Mouse (Mus musculus): Measurements from ENCODE around the gene Kctd21. TPM values are rescaled to one million over a fixed set of nuclear protein-coding genes. Genes with fewer than 3 reads are reported as not detected.

Kctd21 gene
- polyA plus RNA-seq (2012; rRNA removed): 2.8 and 7.3 TPM in 2 replicates

DNA sequence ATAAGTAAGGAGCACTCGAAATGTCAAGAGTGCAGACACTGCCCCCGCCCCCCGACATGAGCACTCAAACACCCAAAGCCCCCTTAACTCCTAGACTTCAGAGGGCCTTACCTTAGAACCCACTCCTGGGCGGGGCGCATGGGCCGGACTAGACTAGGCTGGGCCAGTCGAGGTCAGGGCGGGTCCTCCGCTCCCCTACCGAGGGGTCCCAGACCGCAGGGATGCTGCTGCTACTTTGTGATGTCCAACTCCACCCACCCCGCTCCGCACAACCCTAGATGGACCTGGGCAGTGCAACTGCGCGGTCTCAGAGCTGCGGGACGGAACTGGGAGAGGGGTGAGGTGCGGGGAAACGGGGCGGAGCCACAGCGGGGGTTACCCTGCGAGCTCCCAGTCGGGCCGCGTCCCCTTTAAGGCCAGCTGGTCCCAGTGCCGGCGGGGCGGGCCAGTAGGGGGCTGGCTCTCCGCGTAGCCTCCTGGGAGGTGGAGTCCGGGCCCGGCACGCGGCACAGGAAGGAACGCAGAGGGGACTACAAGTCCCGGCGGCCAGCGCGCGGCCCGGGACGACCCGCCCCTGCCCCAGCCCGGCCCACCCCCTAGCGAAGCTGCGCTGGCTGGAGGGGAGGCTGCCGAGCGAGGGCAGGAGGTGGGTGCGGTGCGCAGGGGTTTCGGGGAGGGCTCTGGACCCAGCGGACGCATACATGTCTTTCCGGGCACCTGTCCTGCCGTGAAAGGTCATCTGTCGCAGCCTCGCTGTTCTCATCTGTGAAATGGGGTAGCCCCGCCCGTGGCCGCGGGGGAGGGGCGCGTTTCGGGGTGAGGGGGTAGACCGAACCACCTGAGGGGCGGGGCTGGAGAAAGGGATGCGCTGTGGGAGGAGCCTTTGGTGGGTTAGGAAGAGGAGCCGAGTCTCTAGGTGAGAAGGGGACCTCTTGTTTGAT is at the start of gene Kctd21, which contains the start of gene Usp35:
Gene Kctd21 (plus strand): TSS at position 602 of the 941 bp plus-strand sequence.
Gene Usp35 (minus strand): TSS at position 295 of the 941 bp plus-strand sequence.
- Histone ChIP-seq H3K27ac (ENCODE audit: insufficient read depth, low read depth, low read length) (peak within 1 kb of the TSS; percentile 10; the same call in 1 of the 2 replicates), H3K4me3 (ENCODE audit: low read depth, low read length) (peak within 1 kb of the TSS; percentile 78), H3K27me3 (ENCODE audit: control insufficient read depth, insufficient read depth, low read length) (no peaks in the 10 kb centered on the region), H3K4me1 (ENCODE audit: control insufficient read depth, insufficient read depth, insufficient read length, low read length) (peaks cover 28% of the 10 kb centered on the region), H3K36me3 (ENCODE audit: control insufficient read depth, insufficient read depth, low read length) (no peaks in the 10 kb centered on the region)
- 2% methylated on average over 68 of the region's 68 CpGs for WGBS
- TF ChIP-seq POLR2A (IDR thresholded peaks at IDR 0.05; ENCODE audit: low read depth, low read length) (no peak), CTCF (IDR thresholded peaks at IDR 0.05; ENCODE audit: extremely low read depth, insufficient read length, insufficient replicate concordance, low read depth, low read length) (no peak)

DNA sequence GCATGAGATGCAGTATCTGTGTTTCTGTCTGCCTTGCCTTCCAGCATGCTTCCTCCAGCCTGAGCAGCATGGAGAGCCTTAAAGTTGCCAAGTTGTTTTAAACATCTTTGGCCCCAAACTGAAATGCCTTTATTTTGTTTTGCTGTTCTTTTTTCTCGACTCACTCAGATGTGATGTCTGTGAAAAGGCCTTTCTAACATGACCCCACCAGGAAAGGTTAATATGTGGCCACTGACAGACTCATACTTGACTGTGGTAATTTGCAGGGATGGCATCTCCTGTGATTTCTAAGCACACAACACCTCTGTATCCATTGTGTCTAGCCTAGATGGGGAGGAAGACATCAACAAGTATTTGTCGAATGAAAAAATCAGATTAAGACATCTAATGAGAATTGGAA is 35.1 kb upstream of the Kctd21 start:
- no peak for TF ChIP-seq CTCF (IDR thresholded peaks at IDR 0.05; ENCODE audit: extremely low read depth, insufficient read length, insufficient replicate concordance, low read depth, low read length)
- TF ChIP-seq POLR2A (IDR thresholded peaks at IDR 0.05; ENCODE audit: low read depth, low read length): no peak
- Histone ChIP-seq H3K36me3 (ENCODE audit: control insufficient read depth, insufficient read depth, low read length) (peaks cover 10% of the 10 kb centered on the region), H3K4me1 (ENCODE audit: control insufficient read depth, insufficient read depth, insufficient read length, low read length) (peaks cover 2% of the 10 kb centered on the region; the same call in 1 of the 2 replicates), H3K27ac (ENCODE audit: insufficient read depth, low read depth, low read length) (no peak overlapping the region), H3K4me3 (ENCODE audit: low read depth, low read length) (no peak overlapping the region), H3K27me3 (ENCODE audit: control insufficient read depth, insufficient read depth, low read length) (no peaks in the 10 kb centered on the region)
- 55% methylated on average over 2 of the region's 2 CpGs for WGBS

DNA sequence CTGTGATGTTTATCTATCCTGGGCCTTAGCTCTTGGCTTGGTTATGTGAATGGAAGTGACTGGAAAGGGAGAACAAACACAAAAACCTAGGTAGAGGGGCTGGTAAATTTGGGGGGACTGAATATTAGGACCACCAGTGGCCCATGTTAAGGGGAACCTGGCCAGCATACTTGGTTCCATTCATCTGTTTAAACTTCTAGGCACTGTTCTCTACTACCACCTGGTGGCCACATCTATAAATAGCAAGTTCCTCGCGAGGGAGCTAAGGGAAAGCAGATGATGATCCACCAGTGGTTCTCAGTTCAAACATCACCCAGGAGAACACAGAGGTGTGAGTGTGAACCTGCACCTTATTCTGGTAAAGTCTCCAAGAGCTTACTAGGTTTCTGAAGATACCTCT is 34.7 kb upstream of the Kctd21 start:
- Histone ChIP-seq H3K27ac (ENCODE audit: insufficient read depth, low read depth, low read length) (no peak overlapping the region), H3K4me1 (ENCODE audit: control insufficient read depth, insufficient read depth, insufficient read length, low read length) (peaks cover 2% of the 10 kb centered on the region; the same call in 1 of the 2 replicates), H3K27me3 (ENCODE audit: control insufficient read depth, insufficient read depth, low read length) (no peaks in the 10 kb centered on the region), H3K36me3 (ENCODE audit: control insufficient read depth, insufficient read depth, low read length) (peaks cover 15% of the 10 kb centered on the region), H3K4me3 (ENCODE audit: low read depth, low read length) (no peak overlapping the region)
- TF ChIP-seq CTCF (IDR thresholded peaks at IDR 0.05; ENCODE audit: extremely low read depth, insufficient read length, insufficient replicate concordance, low read depth, low read length) (no peak), POLR2A (IDR thresholded peaks at IDR 0.05; ENCODE audit: low read depth, low read length) (no peak)
- 1% methylated on average over 2 of the region's 2 CpGs for WGBS

DNA sequence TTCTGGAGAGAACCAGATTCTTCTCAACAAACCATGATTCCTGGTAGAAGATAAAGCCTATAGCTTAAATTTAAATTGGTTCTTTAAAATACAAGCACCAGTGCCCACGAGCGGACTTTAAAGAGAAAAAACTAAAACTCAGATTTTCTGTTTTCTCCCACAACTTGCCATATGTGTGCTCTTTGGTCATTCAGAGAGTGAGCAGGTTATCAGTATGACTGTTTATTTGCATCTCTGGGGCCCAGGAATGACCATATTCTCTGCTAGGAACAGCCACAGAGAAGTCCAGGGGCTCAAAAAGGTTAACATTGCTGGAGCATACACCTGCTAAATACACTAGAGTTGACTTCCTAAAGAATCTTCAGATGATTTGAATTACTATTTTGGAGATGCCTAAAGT is 33.8 kb upstream of the Kctd21 start:
- Histone ChIP-seq H3K27me3 (ENCODE audit: control insufficient read depth, insufficient read depth, low read length) (no peaks in the 10 kb centered on the region), H3K4me1 (ENCODE audit: control insufficient read depth, insufficient read depth, insufficient read length, low read length) (peaks cover 2% of the 10 kb centered on the region; the same call in 1 of the 2 replicates), H3K4me3 (ENCODE audit: low read depth, low read length) (no peak overlapping the region), H3K36me3 (ENCODE audit: control insufficient read depth, insufficient read depth, low read length) (peaks cover 19% of the 10 kb centered on the region), H3K27ac (ENCODE audit: insufficient read depth, low read depth, low read length) (no peak overlapping the region)
- 93% methylated on average over 2 of the region's 2 CpGs for WGBS
- TF ChIP-seq CTCF (IDR thresholded peaks at IDR 0.05; ENCODE audit: extremely low read depth, insufficient read length, insufficient replicate concordance, low read depth, low read length) (no peak), POLR2A (IDR thresholded peaks at IDR 0.05; ENCODE audit: low read depth, low read length) (no peak)

DNA sequence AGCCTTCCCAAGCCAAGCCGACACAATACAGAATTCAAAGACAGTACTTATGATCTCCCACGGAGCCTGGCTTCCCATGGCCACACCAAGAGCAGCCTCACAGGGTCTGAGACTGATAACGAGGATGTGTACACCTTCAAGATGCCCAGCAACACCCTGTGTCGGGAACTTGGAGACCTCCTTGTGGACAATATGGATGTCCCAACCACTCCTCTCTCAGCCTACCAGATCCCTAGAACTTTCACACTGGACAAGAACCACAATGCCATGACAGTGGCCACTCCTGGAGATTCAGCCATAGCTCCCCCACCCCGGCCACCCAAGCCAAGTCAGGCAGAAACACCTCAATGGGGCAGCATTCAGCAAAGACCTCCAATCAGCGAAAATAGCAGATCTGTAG is 33.2 kb upstream of the Kctd21 start:
- Histone ChIP-seq H3K36me3 (ENCODE audit: control insufficient read depth, insufficient read depth, low read length) (peaks cover 23% of the 10 kb centered on the region), H3K4me1 (ENCODE audit: control insufficient read depth, insufficient read depth, insufficient read length, low read length) (peaks cover 2% of the 10 kb centered on the region; the same call in 1 of the 2 replicates), H3K27me3 (ENCODE audit: control insufficient read depth, insufficient read depth, low read length) (no peaks in the 10 kb centered on the region), H3K27ac (ENCODE audit: insufficient read depth, low read depth, low read length) (no peak overlapping the region), H3K4me3 (ENCODE audit: low read depth, low read length) (no peak overlapping the region)
- 93% methylated on average over 6 of the region's 6 CpGs for WGBS
- TF ChIP-seq CTCF (IDR thresholded peaks at IDR 0.05; ENCODE audit: extremely low read depth, insufficient read length, insufficient replicate concordance, low read depth, low read length) (no peak), POLR2A (IDR thresholded peaks at IDR 0.05; ENCODE audit: low read depth, low read length) (no peak)

DNA sequence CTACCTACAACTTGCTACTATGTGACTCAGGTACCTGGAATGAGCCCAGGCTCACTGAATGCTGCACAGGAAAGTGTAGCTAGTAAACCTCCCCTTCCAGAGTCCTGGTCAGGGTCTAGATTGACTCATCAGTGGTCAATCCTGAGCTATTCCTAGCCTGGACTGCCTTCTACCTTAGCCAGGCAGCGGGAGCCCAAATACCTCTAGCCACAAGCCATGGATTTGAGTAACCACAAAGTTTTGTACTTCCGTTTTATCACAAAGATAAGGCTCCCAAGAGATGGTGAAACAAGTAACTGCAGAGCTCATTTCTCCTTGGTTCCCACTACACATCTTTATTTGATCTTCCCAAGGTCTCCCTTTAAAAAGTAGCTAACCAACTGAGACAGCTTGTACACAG is 31.2 kb upstream of the Kctd21 start:
- 88% methylated on average over 2 of the region's 2 CpGs for WGBS
- H3K36me3 ChIP-seq (ENCODE audit: control insufficient read depth, insufficient read depth, low read length): peaks cover 35% of the 10 kb centered on the region
- TF ChIP-seq POLR2A (IDR thresholded peaks at IDR 0.05; ENCODE audit: low read depth, low read length) (no peak), CTCF (IDR thresholded peaks at IDR 0.05; ENCODE audit: extremely low read depth, insufficient read length, insufficient replicate concordance, low read depth, low read length) (no peak)

DNA sequence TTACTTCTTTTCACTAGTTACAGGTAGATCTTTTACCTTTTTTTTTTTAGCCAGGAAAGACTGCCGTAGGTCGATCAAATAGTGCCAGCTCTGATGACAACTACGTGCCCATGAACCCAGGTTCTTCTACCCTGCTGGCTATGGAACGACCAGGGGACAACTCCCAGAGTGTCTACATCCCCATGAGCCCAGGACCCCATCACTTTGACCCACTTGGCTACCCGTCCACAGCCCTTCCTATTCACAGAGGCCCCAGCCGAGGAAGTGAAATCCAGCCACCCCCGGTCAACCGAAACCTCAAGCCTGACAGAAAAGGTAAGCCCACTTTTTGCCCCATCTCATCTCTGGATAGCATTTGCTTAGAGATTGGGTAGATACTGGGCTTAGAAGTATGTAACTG is 30.8 kb upstream of the Kctd21 start:
- H3K27me3 ChIP-seq (ENCODE audit: control insufficient read depth, insufficient read depth, low read length): no peaks in the 10 kb centered on the region
- 88% methylated on average over 8 of the region's 8 CpGs for WGBS
- H3K36me3 ChIP-seq (ENCODE audit: control insufficient read depth, insufficient read depth, low read length): peaks cover 35% of the 10 kb centered on the region
- H3K27ac ChIP-seq (ENCODE audit: insufficient read depth, low read depth, low read length): no peak overlapping the region
- H3K4me1 ChIP-seq (ENCODE audit: control insufficient read depth, insufficient read depth, insufficient read length, low read length): peaks cover 10% of the 10 kb centered on the region; the same call in 1 of the 2 replicates
- TF ChIP-seq POLR2A (IDR thresholded peaks at IDR 0.05; ENCODE audit: low read depth, low read length) (no peak), CTCF (IDR thresholded peaks at IDR 0.05; ENCODE audit: extremely low read depth, insufficient read length, insufficient replicate concordance, low read depth, low read length) (no peak)
- no peak overlapping the region for H3K4me3 ChIP-seq (ENCODE audit: low read depth, low read length)

More for the DNA sequence above, 31.2 kb upstream of the Kctd21 start:
- Histone ChIP-seq H3K4me1 (ENCODE audit: control insufficient read depth, insufficient read depth, insufficient read length, low read length) (peaks cover 8% of the 10 kb centered on the region; the same call in 1 of the 2 replicates), H3K27me3 (ENCODE audit: control insufficient read depth, insufficient read depth, low read length) (no peaks in the 10 kb centered on the region), H3K4me3 (ENCODE audit: low read depth, low read length) (no peak overlapping the region), H3K27ac (ENCODE audit: insufficient read depth, low read depth, low read length) (no peak overlapping the region)

Measured in small intestine, adult 2 months (tissue).